Mouse (Mus musculus) cerebellum, postnatal 14 days (tissue): ENCODE measurements around the gene Cdhr4.
"Not testable (repeated sequence)": the region's sequence is repeated elsewhere in the genome, so short reads cannot be mapped to it uniquely, and the experiment has no call there.

Experiments
- DNase-seq, 2 experiments: peaks; one replicate each; pipeline ENCODE4 v3.0.0; 2021; ENCODE audit warnings: mixed read lengths in 2 of 2

Cdhr4 gene

DNA sequence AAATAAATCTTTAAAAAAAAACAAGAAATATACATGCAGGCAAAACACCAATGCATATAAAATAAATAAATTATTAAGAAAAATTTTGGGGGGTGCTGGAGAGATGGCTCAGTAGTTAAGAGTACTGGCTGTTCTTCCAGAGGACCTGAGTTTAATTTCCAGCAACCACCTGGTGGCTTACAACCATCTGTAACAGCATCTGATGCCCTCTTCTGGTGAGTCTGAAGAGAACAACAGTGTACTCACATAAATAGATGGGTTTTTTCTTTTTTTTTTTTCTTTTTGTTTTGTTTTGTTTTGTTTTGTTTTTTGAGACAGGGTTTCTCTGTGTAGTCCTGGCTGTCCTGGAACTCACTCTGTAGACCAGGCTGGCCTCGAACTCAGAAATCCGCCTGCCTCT, 21.3 kb downstream of the Cdhr4 start:
- DNase-seq, result not testable (repeated sequence)

GRCm38 (mm10) chr9:108017127-108017526, 24.8 kb downstream of the Cdhr4 start:
- no peak for DNase-seq

DNA sequence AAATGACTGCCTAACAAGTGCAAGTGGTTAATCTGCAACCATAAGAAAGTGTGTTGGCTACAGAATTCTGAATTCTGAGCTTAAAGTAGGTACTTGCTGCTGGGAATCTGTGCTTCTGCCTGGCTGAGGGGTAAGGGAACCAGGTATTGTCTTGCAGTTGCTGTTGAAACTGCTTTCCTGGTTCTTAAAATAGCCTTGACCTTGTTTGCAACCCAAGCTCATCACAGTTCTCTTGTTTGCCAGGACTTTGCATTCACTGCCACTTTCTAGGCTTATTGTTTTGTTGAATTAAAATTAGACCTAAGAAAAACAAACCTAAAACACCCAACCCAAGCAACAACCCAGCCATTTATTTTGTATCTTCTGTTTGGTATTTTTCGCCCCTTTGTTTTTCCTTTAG, 28.4 kb downstream of the Cdhr4 start:
- no peak for DNase-seq

DNA sequence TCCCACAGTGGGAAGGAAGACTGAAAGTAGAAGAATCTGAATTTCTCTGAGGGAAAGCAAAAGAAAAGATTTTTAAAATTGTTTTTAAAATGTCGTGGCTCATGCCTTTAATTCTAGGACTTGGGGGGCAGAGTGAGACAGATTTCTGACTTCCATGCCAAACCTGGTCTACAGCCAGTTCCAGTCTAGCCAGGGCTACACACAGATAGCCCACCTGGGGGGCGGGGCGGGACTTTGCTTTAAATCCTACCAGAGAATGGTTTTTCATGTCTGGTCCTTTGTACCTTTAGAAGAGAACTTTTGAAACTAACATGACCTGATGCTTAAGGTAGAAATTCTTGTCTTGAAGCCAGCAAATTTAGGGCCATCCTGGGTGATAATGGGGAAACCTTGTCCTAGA, 30.9 kb downstream of the Cdhr4 start:
- peak in 1 of 2 experiments; percentile 48 for DNase-seq

- no peak for DNase-seq
Observed at GRCm38 (mm10) chr9:108026584-108026983, 34.3 kb downstream of the Cdhr4 start.

DNA sequence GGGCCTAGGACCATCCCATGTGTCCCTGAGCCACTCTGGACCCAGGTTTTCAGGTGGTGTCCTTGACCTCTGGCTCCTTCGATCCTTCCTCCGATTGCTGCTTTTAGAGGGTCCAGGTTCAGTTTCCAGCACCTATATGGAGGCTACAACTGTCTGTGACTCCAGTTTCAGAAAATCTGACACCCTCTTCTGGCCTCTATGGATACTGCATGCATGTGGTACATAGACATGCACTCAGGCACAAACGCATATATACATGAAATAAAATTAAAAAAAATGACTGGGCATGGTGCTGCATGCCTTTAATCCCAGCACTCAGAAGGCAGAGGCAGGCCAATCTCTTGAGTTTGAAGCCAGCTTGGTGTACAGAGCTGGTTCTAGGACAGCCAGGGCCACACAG, 35.6 kb downstream of the Cdhr4 start:
- no peak for DNase-seq

- DNase-seq, result no peak
Observed at GRCm38 (mm10) chr9:108032126-108032525, 39.8 kb downstream of the Cdhr4 start.

- DNase-seq, result no peak
Observed at GRCm38 (mm10) chr9:108035331-108036156, 43.2 kb downstream of the Cdhr4 start.

DNA sequence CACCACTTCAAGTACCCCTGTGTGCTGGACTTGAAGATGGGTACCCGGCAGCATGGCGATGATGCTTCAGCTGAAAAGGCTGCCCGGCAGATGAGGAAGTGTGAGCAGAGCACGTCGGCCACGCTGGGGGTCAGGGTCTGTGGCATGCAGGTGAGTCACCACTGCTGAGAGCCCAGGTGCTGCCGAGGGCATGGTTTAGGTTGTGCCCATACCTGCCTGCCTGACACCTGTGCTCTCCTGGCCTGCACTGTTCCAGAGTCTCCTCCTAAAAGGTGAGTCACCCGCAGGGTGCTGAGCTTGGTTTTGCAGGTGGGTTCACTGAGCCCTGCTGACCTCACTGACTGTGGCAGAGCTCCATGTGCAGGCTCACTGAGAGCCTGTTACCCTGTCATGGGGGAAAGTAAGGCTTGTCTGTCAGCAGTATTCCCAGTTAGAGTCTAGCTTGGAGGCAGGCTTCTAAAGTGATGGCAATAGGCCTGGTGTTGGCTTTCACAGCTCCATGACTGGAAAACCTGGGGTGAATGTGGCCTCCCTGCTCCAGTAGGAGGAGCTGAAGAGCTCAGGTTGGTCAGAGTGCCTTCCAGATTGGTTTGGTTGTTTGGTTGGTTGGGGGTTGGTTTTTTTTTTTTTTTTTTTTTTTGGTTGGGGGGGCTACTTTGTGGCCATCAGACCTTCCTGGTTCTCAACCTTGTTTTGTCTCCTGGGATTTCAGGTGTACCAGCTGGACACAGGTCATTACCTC, 52.6 kb downstream of the Cdhr4 start:
- no peak for DNase-seq

DNA sequence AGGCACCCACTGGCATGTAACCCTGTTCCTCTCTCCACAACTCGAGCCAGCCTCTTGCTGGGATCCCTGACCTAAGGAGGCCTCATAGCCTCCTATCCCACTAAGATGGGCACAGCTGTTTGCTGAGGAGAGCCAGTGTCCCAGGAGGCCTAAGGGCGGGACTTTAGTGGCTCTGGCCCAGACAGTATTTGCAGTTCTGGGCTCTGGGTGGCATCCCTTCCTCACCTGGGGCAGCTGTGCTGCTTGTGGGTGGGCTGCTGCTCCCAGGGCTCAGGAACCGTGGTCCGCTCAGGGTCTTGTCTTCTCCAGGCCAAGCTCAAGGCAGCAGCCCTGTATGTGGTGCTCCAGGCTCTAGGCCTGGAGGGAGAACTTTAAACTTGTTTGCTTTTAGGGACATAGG, 54.3 kb downstream of the Cdhr4 start:
- DNase-seq, result no peak

GRCm38 (mm10) chr9:108047601-108048565, 55.6 kb downstream of the Cdhr4 start:
- DNase-seq, result no peak

- no peak for DNase-seq
Observed at GRCm38 (mm10) chr9:108048566-108048955, 56.3 kb downstream of the Cdhr4 start.

- peak; percentile 95 to 97 for DNase-seq
Observed at GRCm38 (mm10) chr9:108049016-108049455, 56.7 kb downstream of the Cdhr4 start, which contains the start of gene Gmppb. Gmppb (plus strand) TSS chr9:108049242.
